Mouse (Mus musculus) limb, embryonic 11.5 days (tissue): Measurements from ENCODE around the gene Thap12. TPM values are rescaled to one million over a fixed set of nuclear protein-coding genes. Genes with fewer than 3 reads are reported as not detected.
A peak's percentile ranks its signal among the peaks of the same experiment; 100 is the strongest.

Experiments
- ATAC-seq: fragments of 200-750 bp; cut with Nextera tagmentation; 2 replicates; pipeline ENCODE4 v1.8.0; 2017; ENCODE audit warnings: low read depth; ENCODE audit not compliant: insufficient number of reproducible peaks, low FRiP score, low TSS enrichment
- DNase-seq: peaks from one replicate; pipeline ENCODE4 v3.0.0-alpha.2; 2015; ENCODE audit warnings: low spot score
- H3K27ac ChIP-seq: fragments of 300-500 bp; sonication (generic); replicated peaks from 2 replicates; pipeline ENCODE4 v1.5.1; 2014; ENCODE audit warnings: low read depth, mild to moderate bottlenecking, low read length
- H3K27me3 ChIP-seq: fragments of 300-500 bp; sonication (generic); 2 replicates; pipeline ENCODE4 v1.6.1; 2014; ENCODE audit warnings: mild to moderate bottlenecking, low read length, mixed read lengths; ENCODE audit not compliant: control insufficient read depth, insufficient read depth
- H3K36me3 ChIP-seq: fragments of 300-500 bp; sonication (generic); 2 replicates; pipeline ENCODE4 v1.6.1; 2014; ENCODE audit warnings: mild to moderate bottlenecking, low read length, moderate library complexity, mixed read lengths; ENCODE audit not compliant: control insufficient read depth, insufficient read depth
- H3K4me1 ChIP-seq: fragments of 300-500 bp; sonication (generic); 2 replicates; pipeline ENCODE4 v1.6.1; 2014; ENCODE audit warnings: low read length, mixed read lengths; ENCODE audit not compliant: control insufficient read depth, insufficient read depth
- H3K4me2 ChIP-seq: fragments of 300-500 bp; sonication (generic); 2 replicates; pipeline ENCODE4 v1.6.1; 2014; ENCODE audit warnings: low read depth, mild to moderate bottlenecking, moderate library complexity; ENCODE audit not compliant: severe bottlenecking
- H3K4me3 ChIP-seq: fragments of 300-500 bp; sonication (generic); 2 replicates; pipeline ENCODE4 v1.5.1; 2014; ENCODE audit warnings: low read depth, low read length
- H3K9ac ChIP-seq: fragments of 300-500 bp; sonication (generic); 2 replicates; pipeline ENCODE4 v1.6.1; 2014; ENCODE audit warnings: mild to moderate bottlenecking, low read length
- H3K9me3 ChIP-seq: fragments of 300-500 bp; sonication (generic); 2 replicates; pipeline ENCODE4 v1.6.1; 2016; ENCODE audit warnings: low read length; ENCODE audit not compliant: control insufficient read depth
- WGBS: fragments of 180-500 bp; shearing (Covaris S2); extraction: QIAGEN DNeasy Blood & Tissue Kit; methylation state at CpG from one replicate; pipeline ENCODE4 v1.1.7; 2014; 5-methylcytosine and 5-hydroxymethylcytosine counted together
- polyA plus RNA-seq: library from polyadenylated mRNA; unstranded; fragments of >200 nt; fragmentation: Nextera tagmentation; extraction: Ambion mirVana; gene quantifications from 2 replicates; pipeline ENCODE4 v1.2.1, GENCODE M21; 2014

The Thap12 gene
- polyA plus RNA-seq, 1 experiment from 2014 or later: 78.3 TPM

DNA sequence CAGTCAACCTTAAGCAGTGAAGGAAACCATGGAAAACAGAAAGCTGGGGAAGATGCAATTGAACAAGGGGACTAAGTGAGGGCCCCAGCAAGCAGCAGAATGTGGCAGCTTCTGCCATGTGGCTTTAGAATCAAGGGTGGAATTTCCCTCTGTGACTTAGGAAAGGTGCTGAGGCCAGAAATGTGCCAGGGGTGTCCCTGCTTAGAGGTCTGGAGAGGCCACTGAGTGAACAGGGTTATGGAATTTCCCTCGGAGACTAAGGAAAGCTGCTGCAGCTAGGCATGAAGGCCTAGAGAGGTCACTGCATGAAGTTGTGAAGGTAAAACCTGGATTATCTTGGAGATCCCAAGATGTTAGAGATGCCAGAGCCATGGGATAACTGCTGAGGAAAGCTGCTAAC lies 12.8 kb upstream of the Thap12 start:
- DNase-seq (no peak), ATAC-seq (no peak)
- H3K9me3 ChIP-seq: no peaks in the 10 kb centered on the region
- H3K4me2 ChIP-seq: no peak overlapping the region
- H3K9ac ChIP-seq: no peak overlapping the region
- H3K4me3 ChIP-seq: no peak overlapping the region
- H3K36me3 ChIP-seq: no peaks in the 10 kb centered on the region
- H3K4me1 ChIP-seq: peaks cover 9% of the 10 kb centered on the region
- no peaks in the 10 kb centered on the region for H3K27me3 ChIP-seq
- no peak overlapping the region for H3K27ac ChIP-seq
- 77% methylated on average over 1 of the region's 1 CpGs for WGBS

DNA sequence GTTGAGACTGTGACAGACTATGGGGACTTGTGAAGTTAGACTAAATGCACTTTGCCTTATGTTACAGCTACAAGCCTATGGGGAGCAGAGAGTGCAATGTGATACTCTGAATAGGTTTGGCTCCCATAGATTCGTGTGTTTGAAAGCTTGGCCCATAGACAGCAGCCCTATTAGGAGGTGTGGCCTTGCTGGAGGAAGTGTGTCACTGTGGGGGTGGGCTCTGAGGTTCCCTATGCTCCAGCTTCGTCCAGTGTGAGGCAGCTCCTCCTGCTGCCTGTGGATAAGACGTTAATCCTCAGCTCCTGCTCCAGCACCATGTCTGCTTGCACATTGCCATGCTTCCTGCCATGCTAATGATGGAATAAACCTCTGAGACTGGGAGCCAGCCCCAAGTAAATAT lies 12.1 kb upstream of the Thap12 start:
- H3K9ac ChIP-seq: no peak overlapping the region
- no peak for DNase-seq
- peaks cover 7% of the 10 kb centered on the region for H3K4me1 ChIP-seq
- 7% methylated on average over 3 of the region's 3 CpGs for WGBS
- no peak overlapping the region for H3K27ac ChIP-seq
- H3K36me3 ChIP-seq: no peaks in the 10 kb centered on the region
- H3K4me3 ChIP-seq: no peak overlapping the region
- H3K27me3 ChIP-seq: no peaks in the 10 kb centered on the region
- H3K4me2 ChIP-seq: no peak overlapping the region
- H3K9me3 ChIP-seq: no peaks in the 10 kb centered on the region
- ATAC-seq: no peak

DNA sequence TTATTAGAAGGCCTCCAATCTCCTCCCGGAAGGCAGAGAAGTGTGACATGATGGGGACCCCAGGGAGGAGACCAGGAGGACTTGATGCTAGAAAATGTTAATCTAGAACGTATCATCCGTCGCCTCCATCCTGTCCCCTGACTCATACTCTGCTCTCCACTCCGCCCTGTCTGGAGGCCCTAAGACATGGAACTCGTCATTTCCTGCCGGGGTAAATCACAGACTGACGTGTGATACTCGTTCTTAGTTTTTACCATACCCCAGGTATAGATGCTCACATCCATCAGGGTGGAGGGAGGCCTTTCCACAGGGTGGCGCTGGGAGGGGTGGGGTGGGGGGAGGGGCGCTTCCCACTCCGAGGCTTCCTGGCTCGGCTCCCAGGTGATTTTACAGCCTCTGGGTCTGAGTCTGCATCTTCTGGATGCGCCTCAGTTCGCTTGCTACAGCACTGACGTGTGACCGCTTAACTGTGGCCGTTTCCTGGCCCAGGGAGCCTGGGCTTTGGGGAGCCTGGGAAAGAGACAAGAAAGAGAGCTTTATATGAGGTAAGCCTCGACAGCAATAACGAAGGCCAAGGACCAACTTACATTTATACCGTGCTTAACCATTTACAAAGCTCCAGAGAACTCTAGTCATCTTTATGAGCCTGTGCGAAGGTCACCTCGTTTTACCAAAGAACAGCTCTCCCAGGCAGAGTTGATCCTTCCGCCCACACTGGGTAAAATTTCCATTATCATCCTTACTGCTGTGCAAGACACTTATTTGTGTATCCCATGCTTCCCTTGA lies 9.9 kb upstream of the Thap12 start:
- Histone ChIP-seq H3K4me2 (no peak overlapping the region), H3K9ac (no peak overlapping the region), H3K27ac (no peak overlapping the region), H3K36me3 (no peaks in the 10 kb centered on the region), H3K9me3 (no peaks in the 10 kb centered on the region), H3K4me3 (no peak overlapping the region), H3K4me1 (peaks cover 7% of the 10 kb centered on the region; the same call in 1 of the 2 replicates), H3K27me3 (no peaks in the 10 kb centered on the region)
- WGBS: 32% methylated on average over 24 of the region's 24 CpGs
- no peak for ATAC-seq
- no peak for DNase-seq

DNA sequence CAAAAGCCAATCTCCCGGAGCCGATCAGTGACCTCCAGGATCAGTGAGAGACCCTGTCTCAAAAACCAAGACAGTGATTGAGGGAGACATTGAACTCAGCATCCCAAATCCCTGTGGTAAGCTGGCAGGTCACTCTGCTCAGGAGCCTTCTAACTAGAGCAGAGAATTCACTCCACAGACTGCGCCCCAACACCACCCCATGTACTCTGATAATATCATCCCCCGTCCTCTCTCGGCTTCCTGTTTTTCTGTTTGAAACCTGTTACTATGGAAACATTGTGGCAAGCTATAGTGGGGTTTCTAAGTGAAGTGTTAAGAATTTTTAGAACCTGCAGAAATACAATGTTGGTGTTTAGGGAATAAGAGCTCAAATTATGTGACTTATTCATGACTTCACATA lies 8.9 kb upstream of the Thap12 start:
- Histone ChIP-seq H3K36me3 (no peaks in the 10 kb centered on the region), H3K4me3 (no peak overlapping the region), H3K27ac (no peak overlapping the region), H3K4me1 (peaks cover 7% of the 10 kb centered on the region; the same call in 1 of the 2 replicates), H3K9ac (no peak overlapping the region), H3K27me3 (no peaks in the 10 kb centered on the region), H3K4me2 (no peak overlapping the region), H3K9me3 (no peaks in the 10 kb centered on the region)
- DNase-seq (no peak), ATAC-seq (no peak)
- 88% methylated on average over 5 of the region's 5 CpGs for WGBS

DNA sequence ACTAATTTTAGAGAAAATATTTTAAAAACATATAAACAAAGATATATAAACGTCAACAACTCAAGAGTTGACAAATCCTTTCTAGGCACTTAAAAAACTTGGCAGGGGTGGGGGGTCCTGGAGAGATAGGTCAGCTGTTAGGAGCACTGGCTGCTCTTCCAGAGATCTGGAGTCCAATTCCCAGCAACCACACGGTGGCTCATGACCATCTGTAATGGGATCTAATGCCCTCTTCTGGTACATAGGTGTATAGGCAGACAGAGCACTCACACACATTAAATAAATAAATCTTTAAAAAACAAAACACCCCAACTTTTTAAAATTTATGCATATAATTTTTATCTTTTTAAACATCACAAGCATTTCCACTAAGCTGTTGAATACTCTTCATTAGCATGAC lies 5.4 kb upstream of the Thap12 start:
- Histone ChIP-seq H3K27ac (no peak overlapping the region), H3K36me3 (no peaks in the 10 kb centered on the region)
- 11% methylated on average over 2 of the region's 2 CpGs for WGBS

DNA sequence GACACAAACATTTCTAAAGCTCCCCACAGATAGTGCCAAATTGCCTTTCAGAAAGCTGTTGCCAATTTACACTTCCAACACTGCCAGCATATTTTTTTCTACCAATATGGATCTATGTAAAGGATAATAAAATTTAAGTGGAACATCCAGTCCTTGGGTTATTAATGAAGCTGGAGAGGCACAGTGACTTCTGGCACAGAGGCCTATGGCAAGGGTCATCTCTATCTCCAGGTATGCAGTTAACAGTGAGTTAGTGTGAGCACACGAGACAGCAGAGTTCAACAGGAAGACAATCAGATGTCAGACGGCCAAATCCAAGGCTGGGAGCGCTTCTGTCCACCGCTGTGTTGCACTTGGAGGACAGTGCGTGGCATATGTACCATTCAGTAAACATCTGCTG lies 4.9 kb upstream of the Thap12 start:
- no peaks in the 10 kb centered on the region for H3K27me3 ChIP-seq
- H3K4me2 ChIP-seq: no peak overlapping the region
- H3K4me1 ChIP-seq: peaks cover 5% of the 10 kb centered on the region
- 61% methylated on average over 5 of the region's 5 CpGs for WGBS
- H3K9ac ChIP-seq: no peak overlapping the region
- H3K27ac ChIP-seq: no peak overlapping the region
- DNase-seq (no peak), ATAC-seq (no peak)
- no peak overlapping the region for H3K4me3 ChIP-seq
- H3K36me3 ChIP-seq: no peaks in the 10 kb centered on the region
- no peaks in the 10 kb centered on the region for H3K9me3 ChIP-seq

More for the DNA sequence above, 5.4 kb upstream of the Thap12 start:
- Histone ChIP-seq H3K27me3 (no peaks in the 10 kb centered on the region), H3K4me2 (no peak overlapping the region), H3K9ac (no peak overlapping the region), H3K4me1 (peaks cover 9% of the 10 kb centered on the region), H3K9me3 (no peaks in the 10 kb centered on the region), H3K4me3 (no peak overlapping the region)
- DNase-seq: no peak
- no peak for ATAC-seq

DNA sequence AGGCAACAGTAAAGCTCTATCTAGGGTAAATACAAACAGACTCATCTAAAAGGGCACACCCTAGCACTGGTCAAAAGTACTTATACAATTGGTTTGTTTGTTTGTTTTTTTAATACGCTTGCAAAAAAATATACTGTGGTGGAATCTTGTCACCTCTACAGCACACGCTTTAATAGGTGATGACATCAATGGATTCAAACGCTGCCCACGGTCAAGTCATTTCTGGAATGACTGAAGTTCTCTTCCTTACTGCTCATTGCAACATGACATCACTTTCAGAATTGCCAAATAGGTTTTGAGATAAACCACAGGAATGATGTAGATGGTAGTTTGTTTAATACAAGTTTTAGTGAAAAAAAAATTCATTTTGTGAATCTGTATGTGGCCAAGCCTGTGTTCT lies 4.3 kb upstream of the Thap12 start:
- WGBS: 92% methylated on average over 4 of the region's 4 CpGs
- no peaks in the 10 kb centered on the region for H3K36me3 ChIP-seq
- H3K27ac ChIP-seq: no peak overlapping the region
- no peak overlapping the region for H3K9ac ChIP-seq
- ATAC-seq (no peak), DNase-seq (no peak)
- no peaks in the 10 kb centered on the region for H3K9me3 ChIP-seq
- H3K4me1 ChIP-seq: peaks cover 3% of the 10 kb centered on the region; the same call in 1 of the 2 replicates
- no peak overlapping the region for H3K4me3 ChIP-seq
- H3K27me3 ChIP-seq: no peaks in the 10 kb centered on the region
- no peak overlapping the region for H3K4me2 ChIP-seq

DNA sequence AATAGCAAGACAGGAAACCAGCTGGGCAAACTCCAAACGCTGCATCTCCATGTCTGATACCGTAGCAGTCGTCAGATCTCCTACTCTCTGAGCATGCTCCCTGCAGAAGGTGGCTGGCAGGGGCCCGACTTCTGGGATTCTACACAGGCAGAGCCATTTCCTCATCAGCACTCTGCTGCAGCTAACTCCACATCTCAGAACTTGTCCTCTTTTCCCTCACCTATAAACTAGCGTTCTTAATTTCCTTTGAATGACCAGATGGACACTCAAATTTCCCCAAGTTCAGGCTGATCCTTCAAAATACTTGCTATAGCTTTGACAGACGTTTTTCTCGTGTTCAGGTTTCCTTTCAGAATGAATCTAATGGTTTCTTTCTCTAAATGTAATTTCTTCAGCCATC lies 1.1 kb upstream of the Thap12 start:
- Histone ChIP-seq H3K27ac (no peak overlapping the region), H3K4me3 (peak overlapping the region; percentile 63), H3K9me3 (no peaks in the 10 kb centered on the region), H3K27me3 (no peaks in the 10 kb centered on the region), H3K36me3 (no peaks in the 10 kb centered on the region), H3K4me2 (peak overlapping the region; percentile 80), H3K4me1 (peaks cover 15% of the 10 kb centered on the region), H3K9ac (peak overlapping the region; percentile 88; the same call in 1 of the 2 replicates)
- ATAC-seq: no peak
- WGBS: 65% methylated on average over 7 of the region's 7 CpGs
- DNase-seq: no peak
